Mouse (Mus musculus) lung, postnatal 36 days (tissue): ENCODE data around the gene Dennd2c.
"Not testable (repeated sequence)": the region's sequence is repeated elsewhere in the genome, so short reads cannot be mapped to it uniquely, and the experiment has no call there.

Experiments used
- DNase-seq: peaks from one replicate; pipeline ENCODE4 v3.0.0; 2022; ENCODE audit warnings: mixed read lengths

Dennd2c gene

GRCm38 (mm10) chr3:103171505-103172267 lies 69.3 kb downstream of the Dennd2c start, which contains the start of gene Bcas2:
Bcas2 (plus strand) TSS chr3:103171655.
- peak; percentile 99 for DNase-seq

GRCm38 (mm10) chr3:103172615-103173014 lies 70.2 kb downstream of the Dennd2c start:
- DNase-seq, result no peak

- no peak for DNase-seq
Observed at GRCm38 (mm10) chr3:103176740-103177139, 74.3 kb downstream of the Dennd2c start.

DNA sequence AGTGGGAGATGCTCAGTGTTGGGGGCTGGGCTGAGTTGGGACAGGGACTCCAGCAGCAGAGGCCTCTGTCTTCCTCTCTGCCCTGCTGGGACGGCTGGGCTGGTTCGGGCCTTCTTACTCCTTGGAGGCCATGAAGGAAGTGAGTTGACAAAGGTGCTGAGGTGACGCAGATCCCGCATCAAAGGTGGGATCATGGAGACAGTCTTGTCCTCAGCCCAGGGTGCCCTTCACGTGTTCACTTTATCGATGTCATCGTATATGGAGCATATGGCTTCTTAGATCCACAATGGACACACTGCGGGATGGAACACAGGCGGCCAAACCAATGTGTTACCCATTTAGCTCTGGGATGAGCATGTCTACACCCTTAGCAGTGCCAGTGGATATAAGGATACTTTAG lies 77.1 kb downstream of the Dennd2c start:
- no peak for DNase-seq

DNA sequence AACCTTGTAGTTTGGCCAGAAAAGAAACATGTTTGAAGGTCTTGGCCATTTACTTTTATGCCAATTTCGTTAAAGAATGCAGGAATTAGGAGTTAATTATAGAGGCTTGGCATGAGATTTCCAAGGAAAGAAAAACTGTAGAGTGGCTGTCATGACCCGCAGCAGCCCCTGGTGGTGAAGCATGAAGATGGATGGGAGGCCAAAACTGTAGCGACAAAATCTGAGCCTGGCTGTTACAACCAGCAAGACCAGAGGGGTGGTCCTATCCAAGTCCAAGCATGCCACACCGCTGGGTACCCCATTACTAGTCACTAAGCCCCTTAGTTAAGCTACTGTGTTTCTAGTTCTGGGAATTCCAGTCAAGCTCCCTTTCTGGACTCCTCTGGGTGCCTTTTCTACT lies 78.8 kb downstream of the Dennd2c start:
- DNase-seq, result no peak

DNA sequence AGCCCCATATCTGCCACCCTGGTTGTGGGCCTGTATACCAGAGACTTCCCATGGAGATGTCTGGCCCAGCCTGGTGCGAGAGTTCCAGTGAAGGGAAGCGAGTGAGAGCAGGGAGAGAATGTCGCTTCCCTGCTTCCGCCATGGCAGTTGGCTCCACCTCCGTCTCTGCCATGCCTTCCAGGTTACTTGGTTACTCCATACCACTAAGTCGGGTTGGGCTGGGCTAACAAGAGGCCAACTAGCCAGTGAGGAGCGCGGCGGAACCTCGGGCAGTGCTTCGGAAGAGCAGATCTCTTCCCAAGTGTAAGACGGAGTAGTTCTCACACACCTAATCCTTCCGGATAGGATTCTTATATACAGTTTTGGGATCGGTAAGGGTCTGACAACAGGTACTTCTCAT lies 80.4 kb downstream of the Dennd2c start:
- DNase-seq, result no peak

DNA sequence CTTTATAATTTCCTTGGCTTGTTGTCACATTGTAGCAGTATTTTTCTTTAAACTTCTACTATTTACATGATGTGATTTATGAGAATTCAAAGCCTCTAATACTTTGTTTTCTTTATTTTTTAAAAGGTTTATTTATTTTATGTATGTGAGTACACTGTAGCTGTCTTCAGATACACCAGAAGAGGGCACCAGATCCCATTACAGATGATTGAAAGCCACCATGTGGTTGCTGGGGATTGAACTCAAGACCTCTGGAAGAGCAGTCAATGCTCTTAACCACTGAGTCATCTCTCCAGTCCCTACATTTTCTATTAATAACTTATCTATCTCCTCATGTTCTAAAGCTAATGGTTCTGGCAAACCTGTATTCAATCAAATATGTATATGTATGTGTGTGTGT lies 82.1 kb downstream of the Dennd2c start:
- DNase-seq, result peak; percentile 10

DNA sequence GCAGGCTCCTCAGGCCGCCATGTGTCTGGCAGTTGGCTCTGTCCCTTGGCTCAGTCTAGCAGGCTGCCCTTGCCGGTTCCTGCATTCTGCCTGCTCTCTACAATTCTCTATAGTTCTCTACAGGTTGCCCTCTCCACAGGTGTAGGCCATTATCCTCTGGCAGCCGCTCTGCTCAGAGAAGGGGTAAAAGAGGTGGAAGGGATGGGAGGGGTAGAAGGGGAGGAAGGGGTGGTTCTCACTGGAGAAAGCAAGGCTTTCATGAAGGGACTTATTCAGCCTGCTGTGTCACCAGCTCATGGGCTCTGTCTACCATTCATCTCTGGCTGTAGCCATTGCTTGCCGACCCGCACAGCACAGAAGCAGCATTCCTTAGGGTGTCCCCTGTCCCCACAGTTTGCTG lies 86.0 kb downstream of the Dennd2c start:
- DNase-seq, result no peak

DNA sequence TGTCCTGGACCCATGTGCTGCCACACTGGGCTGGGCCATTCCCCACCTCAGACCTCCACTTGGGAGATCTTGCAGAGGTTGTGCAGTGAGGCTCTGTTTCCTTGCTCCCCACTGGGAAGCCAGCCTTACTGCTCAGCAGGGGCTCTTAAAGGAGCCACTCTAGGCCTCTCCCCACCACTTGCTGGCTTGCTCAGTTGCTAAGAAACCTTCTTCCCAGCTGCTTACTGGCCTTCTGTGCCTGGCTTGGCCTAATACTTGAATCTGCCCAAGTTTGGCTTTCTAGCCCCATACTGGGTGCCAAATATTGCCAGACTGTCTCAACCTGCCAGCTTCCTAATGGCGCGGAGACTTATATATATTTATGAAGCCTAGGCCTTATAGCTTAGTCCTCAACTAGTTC lies 86.5 kb downstream of the Dennd2c start:
- DNase-seq, result no peak

DNA sequence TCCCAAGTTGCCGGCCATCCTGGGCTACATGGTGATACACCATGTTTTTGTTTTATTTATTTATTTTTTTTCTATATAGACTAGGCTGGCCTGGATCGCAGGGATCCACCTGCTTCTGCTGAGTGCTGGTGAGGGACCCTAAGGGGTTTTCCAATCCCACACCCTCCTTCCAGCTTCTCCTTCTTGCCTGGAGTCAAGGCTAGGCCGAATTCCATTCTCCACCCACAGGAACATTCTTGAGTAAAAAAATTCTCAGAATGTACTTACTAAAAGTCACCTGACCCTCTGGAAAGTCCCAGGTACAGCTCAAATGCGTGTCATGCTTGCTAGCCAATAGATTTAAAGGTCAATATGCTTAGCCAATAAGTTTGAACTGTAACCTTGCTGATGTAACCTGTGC lies 89.8 kb downstream of the Dennd2c start:
- no peak for DNase-seq

GRCm38 (mm10) chr3:103193186-103193585 lies 90.8 kb downstream of the Dennd2c start:
- no peak for DNase-seq

GRCm38 (mm10) chr3:103196320-103196823 lies 94.0 kb downstream of the Dennd2c start:
- no peak for DNase-seq

DNA sequence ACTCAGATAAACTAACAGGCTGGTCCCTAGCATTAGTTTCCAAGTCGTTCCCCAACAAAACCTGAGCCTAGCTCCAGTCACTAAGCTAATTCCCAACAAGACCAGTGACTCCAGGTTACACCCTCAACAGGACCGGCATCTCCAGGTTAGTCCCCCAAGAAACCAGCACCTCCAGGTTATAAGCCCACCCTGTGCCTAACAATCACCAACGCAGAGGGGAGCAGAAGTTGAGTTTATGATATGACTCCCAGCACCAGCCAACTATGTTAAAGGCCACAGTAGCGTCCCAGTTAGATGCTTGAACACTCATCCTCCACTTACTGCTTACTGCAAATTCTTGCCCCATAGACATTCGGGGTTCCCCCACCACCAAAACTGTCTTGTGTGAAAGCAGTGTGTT lies 97.0 kb downstream of the Dennd2c start:
- DNase-seq, result no peak

- not testable (repeated sequence) for DNase-seq
Observed at GRCm38 (mm10) chr3:103201105-103201504, 98.7 kb downstream of the Dennd2c start.

- no peak for DNase-seq
Observed at GRCm38 (mm10) chr3:103203554-103203953, 101.2 kb downstream of the Dennd2c start.

DNA sequence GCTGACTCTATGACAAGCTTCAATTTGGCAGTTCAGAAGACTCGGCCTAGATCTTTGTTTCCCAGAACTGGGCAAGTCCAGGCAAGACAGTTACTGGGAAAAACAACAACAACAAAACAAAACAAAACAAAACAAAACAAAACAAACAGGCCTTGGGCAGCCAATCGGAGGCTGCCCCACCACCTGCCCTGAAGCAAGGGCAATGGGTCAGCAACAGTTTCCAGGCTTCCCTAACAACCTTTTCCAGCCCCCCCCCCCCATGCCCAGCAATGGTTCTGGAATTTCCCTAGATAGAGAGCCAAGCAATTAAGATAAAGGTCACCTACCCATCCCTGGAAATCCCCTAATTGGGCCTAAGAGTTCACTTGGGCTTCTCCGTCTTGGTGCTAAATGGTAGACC lies 102.0 kb downstream of the Dennd2c start:
- DNase-seq, result no peak

DNA sequence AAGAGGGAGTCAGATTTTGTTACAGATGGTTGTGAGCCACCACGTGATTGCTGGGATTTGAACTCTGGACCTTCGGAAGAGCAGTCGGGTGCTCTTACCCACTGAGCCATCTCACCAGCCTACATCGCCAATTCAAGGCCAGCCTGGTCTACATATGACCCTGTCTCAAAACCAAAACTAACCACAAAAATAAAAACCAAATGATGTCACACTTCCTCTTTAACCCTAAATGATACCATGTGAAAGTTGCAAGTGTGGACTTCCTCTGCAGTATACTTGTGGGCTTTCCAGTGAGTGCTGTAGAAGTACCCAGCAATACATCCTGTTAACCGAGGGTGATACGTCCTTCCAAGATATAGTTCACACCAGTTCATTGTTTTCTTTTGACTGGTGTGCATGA lies 104.0 kb downstream of the Dennd2c start:
- peak; percentile 30 for DNase-seq

DNA sequence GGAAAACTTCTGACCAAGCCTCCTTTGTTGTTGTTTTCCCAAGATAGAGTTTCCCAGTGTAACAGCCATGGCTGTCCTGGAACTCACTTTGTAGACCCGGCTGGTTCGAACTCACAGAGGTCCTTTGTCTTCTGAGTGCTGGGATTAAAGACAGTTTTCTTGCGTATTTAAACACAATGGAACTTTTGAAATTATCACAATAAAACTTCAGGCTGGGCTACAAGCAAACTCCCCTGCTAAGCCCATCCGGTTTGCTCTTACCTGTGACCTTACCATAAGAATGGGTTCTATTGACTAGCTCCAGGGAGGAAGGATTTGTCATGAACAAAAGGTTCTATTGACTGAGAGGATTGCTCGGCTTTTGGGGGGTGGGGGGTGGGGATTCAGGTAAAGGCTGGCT lies 105.3 kb downstream of the Dennd2c start:
- no peak for DNase-seq

DNA sequence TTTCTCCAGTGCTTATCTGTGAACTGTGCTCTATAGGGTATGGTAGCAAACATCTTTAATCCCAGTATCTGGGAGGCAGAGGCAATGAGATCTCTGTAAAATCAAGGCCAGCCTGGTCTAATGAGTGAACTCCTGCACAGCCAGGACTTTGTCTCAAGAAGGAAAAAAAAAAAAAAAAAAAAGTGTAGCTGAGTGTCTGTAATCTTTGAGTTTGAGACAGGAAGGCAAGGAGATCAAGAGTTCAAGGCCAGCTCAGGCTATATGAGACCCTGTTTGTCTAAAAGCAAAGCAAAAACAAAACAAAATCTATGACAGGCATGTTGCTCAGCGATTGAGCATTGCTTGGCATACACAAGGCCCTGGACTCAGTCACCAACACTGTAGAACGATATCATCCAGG lies 105.8 kb downstream of the Dennd2c start:
- no peak for DNase-seq

- DNase-seq, result no peak
Observed at GRCm38 (mm10) chr3:103211101-103211500, 108.7 kb downstream of the Dennd2c start.

- DNase-seq, result no peak
Observed at GRCm38 (mm10) chr3:103212142-103212541, 109.7 kb downstream of the Dennd2c start.

- no peak for DNase-seq
Observed at GRCm38 (mm10) chr3:103213537-103213936, 111.1 kb downstream of the Dennd2c start.

DNA sequence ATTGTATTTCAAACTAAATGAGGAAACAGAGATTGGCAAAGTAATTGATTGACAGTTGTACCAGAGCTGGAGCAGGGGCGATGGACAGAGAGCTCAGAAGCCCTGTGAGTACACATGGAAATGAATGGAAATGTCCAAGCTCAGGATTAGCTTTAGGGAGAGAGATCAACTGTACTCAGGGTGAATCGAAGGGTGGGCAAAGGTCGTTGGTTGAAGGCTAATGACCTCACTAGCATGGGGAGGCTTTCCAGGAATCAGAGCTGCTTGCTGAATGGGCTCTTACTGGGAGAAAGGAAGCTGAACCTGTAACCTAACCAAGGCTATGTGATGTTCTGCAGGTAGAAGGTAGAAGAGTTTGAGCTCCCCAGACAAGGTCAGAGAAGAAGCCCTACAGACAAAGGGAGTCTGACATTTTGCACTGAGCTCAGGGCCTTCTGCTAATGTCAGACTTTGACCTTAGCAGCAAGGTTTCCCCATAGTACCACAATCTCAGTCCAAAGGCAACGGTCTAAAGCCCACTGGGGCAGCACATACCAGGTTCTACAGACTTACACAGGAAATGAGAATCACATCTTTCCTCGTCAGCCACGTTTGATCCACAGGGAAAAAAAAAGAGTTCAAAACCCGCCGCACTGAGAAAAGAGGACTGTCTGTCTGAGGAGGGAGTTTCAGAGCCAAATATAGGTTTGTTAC lies 112.3 kb downstream of the Dennd2c start:
- no peak for DNase-seq

DNA sequence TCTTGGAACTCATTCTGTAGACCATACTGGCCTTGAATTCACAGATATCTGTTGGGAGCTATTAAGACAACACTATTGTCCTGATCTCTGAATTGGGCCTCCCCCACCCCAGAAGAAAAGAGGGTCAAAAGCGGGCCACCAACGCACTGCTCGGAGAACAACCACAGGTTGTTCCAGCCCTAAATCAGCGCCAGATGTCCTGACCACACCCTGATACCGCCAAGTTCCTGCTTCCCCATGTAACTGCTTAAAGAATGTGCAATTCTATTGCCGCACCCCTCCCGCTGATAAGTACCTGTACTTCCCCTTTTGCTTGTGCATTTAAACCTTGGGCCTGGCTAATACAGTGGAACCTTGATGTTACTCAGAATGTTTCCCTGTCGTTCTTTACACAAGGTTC lies 113.0 kb downstream of the Dennd2c start:
- DNase-seq, result not testable (repeated sequence)
